Mouse (Mus musculus) cortical plate, adult 2 months (tissue): ENCODE results near the gene Gm14408. TPM values are rescaled to one million over a fixed set of nuclear protein-coding genes. Genes with fewer than 3 reads are reported as not detected.
"Not testable (repeated sequence)": the region's sequence is repeated elsewhere in the genome, so short reads cannot be mapped to it uniquely, and the experiment has no call there.

ENCODE experiments used
- H3K27ac ChIP-seq: fragments of 200-500 bp; 2 replicates; pipeline ENCODE4 v1.5.1; 2012; ENCODE audit warnings: low read length, control low read depth, inconsistent platforms; ENCODE audit not compliant: insufficient read depth
- H3K4me1 ChIP-seq: fragments of 200-500 bp; 2 replicates; pipeline ENCODE4 v1.6.1; 2011; ENCODE audit warnings: low read length; ENCODE audit not compliant: control insufficient read depth, insufficient read depth
- H3K4me3 ChIP-seq: fragments of 200-500 bp; 2 replicates; pipeline ENCODE4 v1.5.1; 2011; ENCODE audit warnings: mild to moderate bottlenecking, low read length, control low read depth; ENCODE audit not compliant: insufficient read depth
- polyA plus RNA-seq: library from polyadenylated mRNA; depleted of rRNA; stranded (reverse); fragments of >200 nt; gene quantifications from 2 replicates; pipeline ENCODE4 v1.2.3, GENCODE M21; 2012; rRNA removed

The Gm14408 gene
- polyA plus RNA-seq: not detected in 2 replicates

GRCm38 (mm10) chr2:176830840-176831239 lies at the start of gene Gm14408:
Gene Gm14408, plus strand, starts transcription at chr2:176831140.
- H3K27ac ChIP-seq, H3K4me3 ChIP-seq, H3K4me1 ChIP-seq: not testable (repeated sequence)

- H3K27ac ChIP-seq, H3K4me1 ChIP-seq: not testable (repeated sequence)
- H3K4me3 ChIP-seq: peak within 1 kb of the TSS; percentile 29
Observed at GRCm38 (mm10) chr2:176798312-176798711, 32.6 kb upstream of the Gm14408 start, which contains the start of gene Gm14295. Gene Gm14295, plus strand, starts transcription at chr2:176798612.

- H3K27ac ChIP-seq, H3K4me1 ChIP-seq: not testable (repeated sequence)
- peak overlapping the region; percentile 29 for H3K4me3 ChIP-seq
Observed at GRCm38 (mm10) chr2:176798785-176799184, 32.2 kb upstream of the Gm14408 start.

Other genes with a start within 250 kb of the Gm14408 start
- gene Gm14308, start 194.8 kb upstream of the Gm14408 start, polyA plus RNA-seq: 16.5 and 19.7 TPM in 2 replicates
- 8.1 TPM in 2 replicates for gene Zfp973, start 160.6 kb upstream of the Gm14408 start, polyA plus RNA-seq
- gene Gm14305, start 122.8 kb upstream of the Gm14408 start, polyA plus RNA-seq: 46.8 and 53.5 TPM in 2 replicates
- gene Gm14295, start 32.5 kb upstream of the Gm14408 start, polyA plus RNA-seq: 32.7 and 63.5 TPM in 2 replicates
- gene Gm14296, start 96.7 kb downstream of the Gm14408 start, polyA plus RNA-seq: 24.6 TPM in 2 replicates
- 13.7 and 16.5 TPM in 2 replicates for gene Gm14419, start 169.8 kb downstream of the Gm14408 start, polyA plus RNA-seq
- not detected in 2 replicates for gene Gm14401, start 243.2 kb downstream of the Gm14408 start, polyA plus RNA-seq